Mouse (Mus musculus) brain, embryonic 18.5 days (tissue): ENCODE measurements around the gene Rnf25.

Experiments
- DNase-seq: peaks from one replicate; pipeline ENCODE4 v3.0.0-alpha.2; 2012; ENCODE audit warnings: low read depth, low spot score

Gene Rnf25

DNA sequence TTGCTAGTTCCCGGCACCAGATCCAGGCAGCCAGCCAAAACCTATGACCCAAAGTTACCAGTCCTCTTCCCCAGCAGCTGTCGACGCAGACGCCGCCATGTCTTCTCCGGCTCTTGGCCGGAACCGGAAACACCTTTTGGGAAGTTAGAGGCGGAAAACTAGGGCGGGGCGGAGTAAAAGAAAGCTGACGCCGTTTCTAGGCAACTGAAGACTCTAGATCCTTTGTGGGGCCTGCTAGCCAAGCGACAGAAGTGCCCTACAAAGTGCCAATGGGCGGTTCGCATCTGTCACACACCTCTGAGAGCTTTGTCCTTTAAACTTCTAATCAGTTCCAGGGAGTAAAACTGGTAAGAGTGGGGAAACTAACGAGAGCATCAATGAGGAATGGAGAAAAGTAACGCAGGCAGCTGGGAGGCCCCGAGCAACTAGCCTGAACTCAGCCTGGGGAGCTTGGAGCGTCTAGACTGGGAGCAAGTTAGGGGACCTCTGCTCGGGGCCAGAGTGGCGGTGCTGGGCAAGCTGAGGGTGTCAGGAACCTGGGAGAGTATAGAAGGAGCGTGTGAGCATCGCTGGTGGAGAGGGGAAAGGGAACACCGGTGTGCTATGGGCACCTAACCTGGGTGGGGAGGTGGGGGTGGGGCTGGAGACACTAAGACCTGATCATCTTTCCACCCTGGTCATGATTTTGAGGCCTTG lies at the start of gene Rnf25, which contains the start of gene Stk36:
Gene Rnf25, minus strand, starts transcription at position 131 of the 696 bp plus-strand sequence.
Gene Stk36, plus strand, starts transcription at position 179 of the 696 bp plus-strand sequence.
- peak; percentile 79 for DNase-seq

DNA sequence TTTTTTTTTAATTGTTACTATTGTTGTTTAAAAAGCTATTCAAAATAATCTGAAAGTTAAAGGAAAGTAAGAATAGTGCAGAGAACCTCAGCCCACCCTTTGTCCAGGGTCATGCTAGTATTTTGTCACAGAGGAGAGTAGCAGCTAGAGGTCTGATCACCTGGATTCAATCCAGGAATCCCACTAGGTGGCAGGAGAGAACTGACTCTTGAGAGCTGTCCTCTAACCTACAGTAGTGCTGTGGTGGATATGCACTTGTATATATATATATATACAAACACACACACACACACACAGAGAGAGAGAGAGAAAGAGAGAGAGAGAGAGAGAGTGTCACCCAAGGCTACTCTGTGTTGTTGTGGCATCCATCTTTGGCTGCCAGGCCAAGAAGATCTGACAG lies 42.7 kb upstream of the Rnf25 start:
- no peak for DNase-seq

DNA sequence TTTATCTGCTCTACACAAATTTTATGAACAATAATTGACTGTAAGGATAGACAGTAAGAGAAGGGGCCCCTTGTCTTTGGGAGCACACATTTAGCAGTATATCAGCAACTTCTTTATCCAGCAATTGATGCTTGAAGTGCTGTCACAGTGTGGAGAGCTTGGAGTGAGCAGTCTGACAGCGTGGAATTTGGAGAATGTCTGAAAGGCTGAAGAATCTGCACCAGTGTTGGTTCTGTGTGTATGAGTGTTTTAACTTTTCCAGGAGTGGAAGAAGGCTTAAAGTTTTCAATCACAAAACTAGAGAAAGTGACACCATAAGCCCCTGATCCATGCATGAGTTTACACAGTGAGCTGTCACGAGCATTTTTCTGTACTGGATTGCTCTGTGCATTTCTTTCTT lies 42.3 kb upstream of the Rnf25 start:
- no peak for DNase-seq

DNA sequence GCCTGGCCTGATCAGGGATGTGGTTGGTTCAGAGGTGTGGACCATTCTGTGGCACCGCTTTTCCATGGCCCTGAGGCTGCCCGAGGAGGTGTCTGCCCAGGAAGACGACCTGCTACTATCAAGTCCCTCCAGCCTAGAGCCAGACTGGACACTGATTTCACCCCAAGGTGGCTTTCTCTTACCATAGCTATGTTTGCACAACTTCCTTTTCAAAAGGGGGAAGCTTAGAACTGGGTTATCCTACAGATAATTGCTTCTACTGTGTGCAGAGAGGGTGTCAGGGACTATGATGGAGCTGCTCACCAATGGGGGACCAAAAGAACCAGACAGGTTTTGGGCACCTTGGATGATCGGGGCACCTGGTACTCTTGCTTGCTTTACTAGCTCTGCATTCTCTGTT lies 31.5 kb upstream of the Rnf25 start:
- no peak for DNase-seq

GRCm38 (mm10) chr1:74628001-74628400 lies 26.8 kb upstream of the Rnf25 start:
- DNase-seq: no peak

- DNase-seq: no peak
Measured at GRCm38 (mm10) chr1:74626076-74626475, 24.9 kb upstream of the Rnf25 start.

- DNase-seq: no peak
Measured at GRCm38 (mm10) chr1:74624183-74624582, 23.0 kb upstream of the Rnf25 start.

GRCm38 (mm10) chr1:74600501-74601266 lies 513 bp downstream of the Rnf25 start:
- no peak for DNase-seq

DNA sequence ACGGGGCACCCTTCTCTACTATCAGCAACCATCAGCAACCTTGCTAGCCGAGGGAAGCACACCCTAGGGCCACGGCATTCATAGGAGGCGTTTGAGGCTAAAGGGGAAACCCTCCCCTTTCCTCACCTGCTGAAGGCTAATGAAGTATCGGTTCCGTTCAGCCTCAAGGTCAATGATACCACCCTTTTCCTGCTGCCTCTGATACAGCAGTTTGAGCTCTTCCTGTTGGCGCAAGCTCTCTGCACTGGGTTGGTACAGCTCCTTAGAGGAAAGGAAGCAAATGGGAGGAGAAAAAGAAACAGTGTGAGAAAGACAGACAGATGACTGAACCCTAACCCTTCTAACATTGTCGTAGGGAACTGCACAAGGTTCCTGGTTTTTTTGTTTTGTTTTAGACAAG lies 6.8 kb downstream of the Rnf25 start:
- no peak for DNase-seq

- DNase-seq: peak; percentile 100
Measured at GRCm38 (mm10) chr1:74587773-74588445, 13.3 kb downstream of the Rnf25 start, which contains the start of the genes Zfp142 and Bcs1l. Gene Zfp142, minus strand, starts transcription at chr1:74588246. Gene Bcs1l, plus strand, starts transcription at chr1:74588289.

- DNase-seq: no peak
Measured at GRCm38 (mm10) chr1:74587233-74587772, 13.9 kb downstream of the Rnf25 start.

GRCm38 (mm10) chr1:74584616-74585398 lies 16.4 kb downstream of the Rnf25 start:
- no peak for DNase-seq

DNA sequence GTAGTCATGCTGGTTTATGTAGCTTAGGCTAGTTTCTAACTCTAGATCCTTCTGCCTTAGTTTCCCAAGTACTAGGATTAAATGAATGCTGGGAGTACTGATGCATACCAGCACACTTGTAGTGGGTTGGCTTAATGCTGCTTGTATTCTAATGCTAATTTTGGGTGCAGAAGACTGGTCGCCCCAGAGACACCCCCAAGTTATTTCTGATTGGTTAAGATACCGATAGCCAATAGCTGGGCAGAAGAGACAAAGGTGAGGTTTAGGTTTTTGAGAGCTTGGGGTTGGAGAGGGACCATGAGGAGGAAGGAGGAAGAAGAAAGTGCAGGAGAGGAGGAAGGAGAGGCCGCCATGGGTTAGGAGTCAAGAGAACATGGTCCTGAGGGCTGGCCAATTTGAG lies 18.6 kb downstream of the Rnf25 start:
- DNase-seq: no peak

- no peak for DNase-seq
Measured at GRCm38 (mm10) chr1:74569739-74570719, 31.2 kb downstream of the Rnf25 start.

GRCm38 (mm10) chr1:74565834-74566233 lies 35.4 kb downstream of the Rnf25 start:
- DNase-seq: no peak

DNA sequence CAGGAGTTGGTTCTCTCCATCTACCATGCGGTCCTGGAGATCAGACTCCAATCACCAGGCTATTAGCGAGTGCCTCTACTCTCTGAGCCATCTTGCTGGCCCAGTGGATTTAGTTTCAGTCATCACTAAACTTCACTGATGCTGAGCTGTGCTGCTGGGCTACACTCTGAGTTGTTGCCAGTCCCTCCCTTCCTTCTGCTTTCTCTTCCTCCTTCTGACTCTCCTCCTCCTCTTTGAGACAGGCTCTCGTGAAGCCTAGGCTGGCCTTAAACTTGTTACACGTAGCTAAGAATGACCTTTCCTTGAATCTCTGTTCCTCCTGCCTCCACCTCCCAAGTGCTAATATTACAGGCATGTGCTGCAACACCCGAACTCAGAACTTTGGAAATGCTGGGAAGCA lies 42.1 kb downstream of the Rnf25 start:
- DNase-seq: no peak

- DNase-seq: no peak
Measured at GRCm38 (mm10) chr1:74544184-74544583, 57.0 kb downstream of the Rnf25 start, which contains the start of gene Usp37. Gene Usp37, minus strand, starts transcription at chr1:74544284.
